ENCODE assay signal across 8 mouse cellular contexts in genomic region chr12:64829662-64830249, GRCm38 (mm10).
DNase-seq lines count a peak whose midpoint lies in the region; ATAC-seq lines count a peak whose summit lies in the region.

No protein-coding gene starts in this region.

- WGBS in forebrain, embryonic 16.5 days: 9% methylated on average over 1 of the region's 1 CpGs

- no peaks in the 10 kb centered on the region for H3K36me3 ChIP-seq in forebrain, embryonic 16.5 days (ENCODE audit: control insufficient read depth, insufficient read depth)

- H3K4me1 ChIP-seq in forebrain, embryonic 16.5 days (replicated peaks; ENCODE audit: control insufficient read depth, insufficient read depth, low read length): peaks cover 5% of the 10 kb centered on the region

- H3K27me3 ChIP-seq in forebrain, embryonic 16.5 days (replicated peaks; ENCODE audit: control insufficient read depth, insufficient read depth, low read length): no peaks in the 10 kb centered on the region

- peak; percentile 80 for ATAC-seq in frontal cortex, adult (ENCODE audit: low TSS enrichment)
- peak; percentile 86 for ATAC-seq in forebrain, embryonic 16.5 days

- H3K9ac ChIP-seq in forebrain, embryonic 16.5 days (replicated peaks; ENCODE audit: low read depth, low read length): no peak overlapping the region

- no peak overlapping the region for H3K4me3 ChIP-seq in forebrain, embryonic 16.5 days (replicated peaks; ENCODE audit: low read length)

- H3K27ac ChIP-seq in forebrain, embryonic 16.5 days (ENCODE audit: low read length): no peak overlapping the region

- no peaks in the 10 kb centered on the region for H3K9me3 ChIP-seq in forebrain, embryonic 16.5 days (ENCODE audit: control insufficient read depth, low read length)

- H3K4me2 ChIP-seq in forebrain, embryonic 16.5 days (ENCODE audit: low read length): no peak overlapping the region

- DNase-seq in frontal cortex, postnatal 10 days (ENCODE audit: low spot score in 2 of 2): no peak
- peak; percentile 4 for DNase-seq in ovary, postnatal 10 days (ENCODE audit: low spot score)
- DNase-seq in ovary, adult 18-20 months (ENCODE audit: low spot score): no peak
- peak; percentile 18 for DNase-seq in lung, postnatal 25 days (ENCODE audit: low spot score)
- no peak for DNase-seq in natural killer cell, adult 2 months (ENCODE audit: low spot score in 2 of 2)
- DNase-seq in right cerebral cortex, postnatal 14 days: no peak

Comparison
In these comparisons a context has a peak if more than half of its experiments do, and no peak if none do; other contexts are left out.
1. DNase-seq: peak in ovary, postnatal 10 days (single experiment) and lung, postnatal 25 days (single experiment); none in frontal cortex, postnatal 10 days (0 of 2), ovary, adult 18-20 months (single experiment), natural killer cell, adult 2 months (0 of 2) and right cerebral cortex, postnatal 14 days (single experiment).